Mouse (Mus musculus): ENCODE measurements at regions not wholly inside any gene's neighbourhood (a gene's known extent, or its start where the extent isn't known, plus 50 kb on each side); places are given as distances from the start of the nearest gene placed in this dataset.

GRCm38 (mm10) chr17:64914302-64914701 is 78.4 kb upstream of the 4930583I09Rik start:
- peak; percentile 11 for DNase-seq
- WGBS, result 35% methylated on average over 8 of the region's 8 CpGs
- Histone ChIP-seq H3K4me3 (replicated peaks; ENCODE audit: extremely low read depth, low read depth, low read length) (no peak overlapping the region), H3K4me1 (ENCODE audit: control insufficient read depth, insufficient read depth, low read length) (no peaks in the 10 kb centered on the region)
- TF ChIP-seq POLR2A (IDR thresholded peaks at IDR 0.05; ENCODE audit: borderline replicate concordance, extremely low read depth, low read depth, low read length), result no peak
- TF ChIP-seq CTCF (IDR thresholded peaks at IDR 0.05; ENCODE audit: insufficient read depth, low read length), result no peak

GRCm38 (mm10) chr17:64908671-64909070 is 72.8 kb upstream of the 4930583I09Rik start:
- Histone ChIP-seq H3K4me1 (ENCODE audit: control insufficient read depth, insufficient read depth, low read length) (no peaks in the 10 kb centered on the region), H3K4me3 (replicated peaks; ENCODE audit: extremely low read depth, low read depth, low read length) (no peak overlapping the region)
- WGBS, result 80% methylated on average over 1 of the region's 1 CpGs
- DNase-seq, result no peak
- TF ChIP-seq POLR2A (IDR thresholded peaks at IDR 0.05; ENCODE audit: borderline replicate concordance, extremely low read depth, low read depth, low read length) (no peak), CTCF (IDR thresholded peaks at IDR 0.05; ENCODE audit: insufficient read depth, low read length) (no peak)

DNA sequence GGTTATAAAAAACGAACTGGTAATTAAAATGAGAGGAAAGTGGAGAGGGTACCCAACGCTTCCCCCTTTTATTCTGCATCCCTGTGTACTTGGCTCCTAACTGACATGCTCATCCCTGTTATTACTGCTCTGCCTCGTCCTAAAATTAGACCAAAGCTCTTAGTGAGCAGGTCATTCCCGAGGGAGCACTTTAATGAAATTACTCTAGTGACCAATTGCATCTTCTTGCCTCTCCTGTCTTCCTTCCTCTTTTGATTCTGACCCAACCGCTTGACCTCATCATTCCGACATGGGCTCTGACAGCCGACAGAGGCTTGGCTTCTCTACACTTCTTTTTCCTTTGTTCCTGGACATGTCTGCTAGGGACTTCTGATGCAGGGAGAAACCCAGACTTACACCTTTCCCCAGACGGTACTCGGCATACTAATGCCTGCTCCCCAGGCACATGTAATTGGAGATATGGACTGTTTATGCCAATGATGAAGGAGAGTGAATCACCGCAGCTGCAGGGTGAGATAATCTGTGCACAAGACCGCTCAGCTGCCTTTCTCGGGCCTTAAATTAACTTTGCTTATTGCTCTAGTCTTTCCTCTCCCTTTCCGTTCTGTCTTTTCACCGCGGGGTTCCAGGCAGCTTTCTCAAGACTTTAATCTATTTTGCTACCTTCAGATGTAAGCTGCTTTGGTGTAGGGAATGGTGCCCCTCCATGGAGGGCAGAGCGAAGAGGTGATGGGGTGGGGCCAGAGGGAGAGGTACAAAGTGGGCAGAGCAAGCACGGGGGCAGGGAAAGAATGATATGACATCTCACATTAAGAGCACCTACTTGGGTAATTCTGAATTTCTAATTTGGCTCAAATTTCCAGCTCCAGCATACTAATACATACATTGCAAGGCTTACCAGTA is 66.1 kb upstream of the 4930583I09Rik start:
- no peak for TF ChIP-seq POLR2A (IDR thresholded peaks at IDR 0.05; ENCODE audit: borderline replicate concordance, extremely low read depth, low read depth, low read length)
- TF ChIP-seq CTCF (IDR thresholded peaks at IDR 0.05; ENCODE audit: insufficient read depth, low read length), result no peak
- no peaks in the 10 kb centered on the region for H3K4me1 ChIP-seq (ENCODE audit: control insufficient read depth, insufficient read depth, low read length)
- WGBS, result 63% methylated on average over 17 of the region's 17 CpGs
- no peak overlapping the region for H3K4me3 ChIP-seq (replicated peaks; ENCODE audit: extremely low read depth, low read depth, low read length)
- no peak for DNase-seq

- H3K4me1 ChIP-seq (ENCODE audit: control insufficient read depth, insufficient read depth, low read length), result no peaks in the 10 kb centered on the region
- DNase-seq, result no peak
- H3K4me3 ChIP-seq (replicated peaks; ENCODE audit: extremely low read depth, low read depth, low read length), result no peak overlapping the region
- TF ChIP-seq POLR2A (IDR thresholded peaks at IDR 0.05; ENCODE audit: borderline replicate concordance, extremely low read depth, low read depth, low read length), result no peak
- TF ChIP-seq CTCF (IDR thresholded peaks at IDR 0.05; ENCODE audit: insufficient read depth, low read length), result no peak
- WGBS, result 93% methylated on average over 1 of the region's 1 CpGs
Measured at GRCm38 (mm10) chr17:64897473-64897872, 61.6 kb upstream of the 4930583I09Rik start.

- WGBS, result 92% methylated on average over 10 of the region's 10 CpGs
- DNase-seq, result no peak
- Histone ChIP-seq H3K4me3 (replicated peaks; ENCODE audit: extremely low read depth, low read depth, low read length) (no peak overlapping the region), H3K4me1 (ENCODE audit: control insufficient read depth, insufficient read depth, low read length) (no peaks in the 10 kb centered on the region)
- TF ChIP-seq CTCF (IDR thresholded peaks at IDR 0.05; ENCODE audit: insufficient read depth, low read length) (no peak), POLR2A (IDR thresholded peaks at IDR 0.05; ENCODE audit: borderline replicate concordance, extremely low read depth, low read depth, low read length) (no peak)
Measured at GRCm38 (mm10) chr17:64895886-64896285, 60.0 kb upstream of the 4930583I09Rik start.

DNA sequence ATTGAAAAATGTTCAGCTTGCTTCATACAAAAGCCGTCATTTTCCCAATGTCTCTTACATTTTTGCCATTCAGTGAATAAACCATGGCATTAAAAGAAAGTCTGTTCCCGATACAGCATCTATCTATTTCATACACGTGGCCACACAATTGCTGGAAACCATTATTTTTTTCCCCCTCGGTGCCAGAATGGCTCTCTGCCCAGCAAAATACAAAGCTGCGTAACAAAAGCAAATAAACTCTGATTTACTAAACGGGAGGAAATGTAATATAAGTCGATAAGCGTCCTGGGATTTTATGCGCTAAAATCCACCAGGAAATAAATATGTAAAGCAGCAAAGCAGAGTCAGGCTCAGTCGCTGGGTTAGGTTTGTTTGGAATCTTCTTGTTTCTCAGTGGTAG is 59.6 kb upstream of the 4930583I09Rik start:
- TF ChIP-seq POLR2A (IDR thresholded peaks at IDR 0.05; ENCODE audit: borderline replicate concordance, extremely low read depth, low read depth, low read length), result no peak
- no peak for TF ChIP-seq CTCF (IDR thresholded peaks at IDR 0.05; ENCODE audit: insufficient read depth, low read length)
- no peak for DNase-seq
- Histone ChIP-seq H3K4me3 (replicated peaks; ENCODE audit: extremely low read depth, low read depth, low read length) (no peak overlapping the region), H3K4me1 (ENCODE audit: control insufficient read depth, insufficient read depth, low read length) (no peaks in the 10 kb centered on the region)
- WGBS, result 54% methylated on average over 10 of the region's 10 CpGs

- no peak overlapping the region for H3K4me3 ChIP-seq (replicated peaks; ENCODE audit: extremely low read depth, low read depth, low read length)
- TF ChIP-seq CTCF (IDR thresholded peaks at IDR 0.05; ENCODE audit: insufficient read depth, low read length) (no peak), POLR2A (IDR thresholded peaks at IDR 0.05; ENCODE audit: borderline replicate concordance, extremely low read depth, low read depth, low read length) (no peak)
- WGBS, result 72% methylated on average over 7 of the region's 7 CpGs
- no peaks in the 10 kb centered on the region for H3K4me1 ChIP-seq (ENCODE audit: control insufficient read depth, insufficient read depth, low read length)
- DNase-seq, result no peak
Measured at GRCm38 (mm10) chr17:64893182-64893902, 57.5 kb upstream of the 4930583I09Rik start.
